Mouse (Mus musculus): ENCODE results near the gene Stac. TPM values are rescaled to one million over a fixed set of nuclear protein-coding genes. Genes with fewer than 3 reads are reported as not detected.

Gene Stac
- total RNA-seq (2021): 5.2 and 5.3 TPM in 2 replicates
- long read RNA-seq, transcript Stac-201 (11 exons, 2,644 nt): major isoform, 7 of 13 reads
- long read RNA-seq, partial matches to known transcripts: 1 of 13 reads
- long read RNA-seq, other reads (novel, unspliced or antisense): 2 of 13 reads

- DNase-seq: peak; percentile 49
Measured at GRCm38 (mm10) chr9:111689680-111690483, at the start of gene Stac. TSS of gene Stac (minus strand) at chr9:111690348.

GRCm38 (mm10) chr9:111739431-111740245 is 49.5 kb upstream of the Stac start:
- no peak for DNase-seq

- no peak for DNase-seq
Measured at GRCm38 (mm10) chr9:111739026-111739425, 48.9 kb upstream of the Stac start.

- no peak for DNase-seq
Measured at GRCm38 (mm10) chr9:111737796-111738195, 47.6 kb upstream of the Stac start.

GRCm38 (mm10) chr9:111735931-111736330 is 45.8 kb upstream of the Stac start:
- no peak for DNase-seq

GRCm38 (mm10) chr9:111731939-111732670 is 42.0 kb upstream of the Stac start:
- DNase-seq: no peak

- no peak for DNase-seq
Measured at GRCm38 (mm10) chr9:111724981-111725593, 34.9 kb upstream of the Stac start.

- no peak for DNase-seq
Measured at GRCm38 (mm10) chr9:111714457-111714856, 24.3 kb upstream of the Stac start.

- DNase-seq: peak; percentile 65
Measured at GRCm38 (mm10) chr9:111700101-111700500, 10.0 kb upstream of the Stac start.

- no peak for DNase-seq
Measured at GRCm38 (mm10) chr9:111690484-111690855, 322 bp upstream of the Stac start.

- DNase-seq: no peak
Measured at GRCm38 (mm10) chr9:111689146-111689545, 1.0 kb downstream of the Stac start.

GRCm38 (mm10) chr9:111684170-111684569 is 6.0 kb downstream of the Stac start:
- no peak for DNase-seq

- no peak for DNase-seq
Measured at GRCm38 (mm10) chr9:111679516-111679915, 10.6 kb downstream of the Stac start.

- no peak for DNase-seq
Measured at GRCm38 (mm10) chr9:111669816-111670215, 20.3 kb downstream of the Stac start.

- DNase-seq: no peak
Measured at GRCm38 (mm10) chr9:111655066-111655465, 35.1 kb downstream of the Stac start.

GRCm38 (mm10) chr9:111644228-111644627 is 45.9 kb downstream of the Stac start:
- DNase-seq: no peak

GRCm38 (mm10) chr9:111643369-111643768 is 46.8 kb downstream of the Stac start:
- DNase-seq: no peak

- DNase-seq: no peak
Measured at GRCm38 (mm10) chr9:111637641-111638040, 52.5 kb downstream of the Stac start.

GRCm38 (mm10) chr9:111632833-111633232 is 57.3 kb downstream of the Stac start:
- DNase-seq: no peak

- no peak for DNase-seq
Measured at GRCm38 (mm10) chr9:111621191-111621590, 69.0 kb downstream of the Stac start.

GRCm38 (mm10) chr9:111611341-111611740 is 78.8 kb downstream of the Stac start:
- peak; percentile 16 for DNase-seq

GRCm38 (mm10) chr9:111608762-111609161 is 81.4 kb downstream of the Stac start:
- DNase-seq: no peak

Data from adrenal gland, postnatal 25 days (tissue).